Mouse (Mus musculus) liver, adult 2 months (tissue): Measurements from ENCODE around the gene Zfp654.

Source experiments
- CTCF ChIP-seq: fragments of 200-500 bp; IDR thresholded peaks from 2 replicates; pipeline ENCODE4 v1.5.1; 2011; ENCODE audit warnings: low read depth, low read length, control low read depth
- POLR2A ChIP-seq: fragments of 200-500 bp; IDR thresholded peaks from 2 replicates; pipeline ENCODE4 v1.6.1; 2011; ENCODE audit warnings: low read length, control low read depth; ENCODE audit not compliant: insufficient read depth; ENCODE audit errors: extremely low read depth

DNA sequence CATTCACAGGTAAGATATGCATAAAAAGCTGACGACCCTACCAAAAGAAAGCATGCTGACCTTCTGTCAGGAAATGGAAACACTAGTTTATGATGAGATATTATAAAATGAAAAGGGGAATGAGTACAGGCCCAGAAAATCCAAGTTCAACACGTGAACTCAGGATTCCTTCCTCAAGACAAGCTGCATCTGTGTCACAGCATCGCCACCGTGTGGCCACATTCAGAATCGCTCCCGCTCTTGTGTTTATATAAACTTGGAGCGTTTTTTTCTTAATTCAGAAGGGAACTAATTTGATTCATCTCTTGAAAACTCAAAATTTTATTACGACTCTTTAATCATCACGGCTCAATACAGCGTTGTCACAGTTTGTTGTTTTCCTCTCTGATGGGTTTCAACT is 103.2 kb downstream of the Zfp654 start:
- TF ChIP-seq CTCF = peak; percentile 79
- TF ChIP-seq POLR2A = no peak
